Mouse (Mus musculus): ENCODE measurements around the gene Tbc1d12.

- TF ChIP-seq CTCF (IDR thresholded peaks at IDR 0.05; ENCODE audit: low read depth, low read length): no peak
- no peak for TF ChIP-seq POLR2A (IDR thresholded peaks at IDR 0.05; ENCODE audit: borderline replicate concordance, low read depth, low read length)
Measured at GRCm38 (mm10) chr19:38929471-38930251, 93.3 kb downstream of the Tbc1d12 start.

All from bone marrow macrophage, adult 2 months (primary cell).